Mouse (Mus musculus): ENCODE data around the gene Atg4c.
A peak's percentile ranks its signal among the peaks of the same experiment; 100 is the strongest.

DNA sequence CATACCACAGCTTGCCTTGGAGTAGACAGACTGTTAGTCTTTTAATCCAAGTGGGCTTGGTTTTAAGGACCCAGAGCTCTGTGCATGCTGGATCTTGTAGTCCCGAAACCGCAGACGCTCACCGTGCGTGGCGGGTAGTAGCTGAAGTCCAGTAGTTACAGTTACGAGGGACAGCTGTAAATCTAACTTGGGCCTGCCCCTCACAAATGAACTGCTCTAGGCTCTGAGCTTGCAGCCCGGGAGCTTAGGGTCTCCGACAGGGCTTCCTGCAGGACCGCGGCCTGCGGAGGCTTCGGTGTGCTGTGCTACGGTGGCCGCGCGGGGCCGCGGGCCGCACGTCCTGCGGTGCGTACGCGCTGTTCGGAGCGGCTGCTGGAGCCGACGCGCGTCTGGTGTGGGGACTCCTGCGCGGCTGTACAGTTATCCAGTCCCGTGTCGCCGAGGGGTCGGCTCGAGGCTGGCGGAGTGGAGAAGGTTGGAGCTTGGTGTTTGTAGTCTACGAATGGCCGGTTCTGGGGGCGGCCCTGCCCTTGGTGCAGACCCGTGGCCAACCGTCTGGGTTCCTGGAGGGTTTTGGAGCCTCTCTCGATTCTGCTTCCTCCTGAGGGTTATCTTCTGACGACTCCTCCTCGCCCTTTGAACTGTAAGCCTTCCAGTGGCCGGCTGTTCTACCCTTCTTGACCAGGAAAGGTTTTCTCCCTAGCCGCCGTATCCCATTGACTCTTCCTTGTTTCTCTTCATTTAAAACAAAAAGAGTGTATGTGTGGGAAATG lies at the start of gene Atg4c:
- TF ChIP-seq CTCF (IDR thresholded peaks at IDR 0.05) (peak; percentile 24), EP300 (IDR thresholded peaks at IDR 0.05) (peak; percentile 6; the same call in 1 of the 2 replicates)
